Mouse (Mus musculus): ENCODE measurements around the gene 1700018F24Rik.
"Not testable (repeated sequence)": the region's sequence is repeated elsewhere in the genome, so short reads cannot be mapped to it uniquely, and the experiment has no call there.

The 1700018F24Rik gene

DNA sequence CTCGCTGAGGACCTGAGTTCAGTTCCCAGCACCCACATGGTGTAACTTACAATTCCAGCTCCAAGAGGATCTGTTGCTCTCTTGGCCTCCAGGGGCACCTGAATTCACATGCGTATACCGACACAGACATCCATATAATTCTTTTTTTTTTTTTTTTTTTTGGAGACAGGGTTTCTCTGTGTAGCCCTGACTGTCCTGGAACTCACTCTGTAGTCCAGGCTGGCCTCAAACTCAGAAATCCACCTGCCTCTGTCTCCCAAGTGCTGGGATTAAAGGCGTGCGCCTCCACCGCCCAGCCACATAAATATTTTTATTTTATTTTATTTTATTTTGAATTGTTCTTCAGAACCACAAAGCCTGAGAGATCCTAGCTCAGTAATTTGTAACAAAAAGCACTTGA, 40.4 kb downstream of the 1700018F24Rik start:
- DNase-seq: not testable (repeated sequence)

DNA sequence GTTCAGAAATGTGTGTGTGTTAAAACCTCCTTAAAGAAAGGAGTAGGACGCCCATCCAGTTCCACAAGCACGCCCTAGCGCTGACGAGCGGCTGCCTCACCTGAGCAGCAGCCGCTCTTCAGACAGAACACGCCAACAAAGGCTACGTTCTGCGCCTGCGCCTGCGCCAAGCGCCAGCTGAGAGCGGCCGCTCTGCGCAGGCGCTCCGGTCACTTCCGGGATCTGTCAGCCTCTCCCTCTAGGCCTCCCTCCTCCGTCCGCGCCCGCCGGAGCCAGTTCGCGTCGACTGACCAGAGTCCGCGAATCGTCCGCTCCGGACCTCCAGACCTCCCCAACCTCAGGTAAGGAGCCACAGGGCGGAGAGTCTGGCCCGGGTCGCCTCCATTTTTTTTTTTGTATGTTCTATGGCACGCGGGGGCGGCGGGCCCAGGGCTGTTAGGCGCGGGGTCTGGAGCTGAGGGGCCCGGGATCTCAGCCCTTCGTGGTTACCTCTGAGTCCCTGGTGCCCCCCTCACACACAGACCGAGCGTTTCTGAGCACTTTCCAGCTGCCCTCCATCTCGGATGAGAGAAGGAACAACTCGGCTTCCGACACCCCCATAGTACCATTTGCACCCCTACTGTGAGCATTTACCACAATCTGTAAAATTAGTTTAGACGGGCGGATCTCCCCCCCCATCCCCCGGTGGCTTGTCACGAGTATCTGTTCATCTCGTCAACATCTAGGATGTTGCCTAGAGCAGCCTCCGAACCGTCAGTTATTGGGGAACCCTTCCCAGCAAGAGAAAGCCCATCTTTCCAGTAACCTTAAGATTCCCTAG, 41.1 kb downstream of the 1700018F24Rik start, which contains the start of the genes Arpc1a and Kpna7:
TSS of gene Arpc1a (plus strand) at position 199 of the 820 bp plus-strand sequence.
TSS of gene Kpna7 (minus strand) at position 399 of the 820 bp plus-strand sequence.
- DNase-seq: peak; percentile 98

DNA sequence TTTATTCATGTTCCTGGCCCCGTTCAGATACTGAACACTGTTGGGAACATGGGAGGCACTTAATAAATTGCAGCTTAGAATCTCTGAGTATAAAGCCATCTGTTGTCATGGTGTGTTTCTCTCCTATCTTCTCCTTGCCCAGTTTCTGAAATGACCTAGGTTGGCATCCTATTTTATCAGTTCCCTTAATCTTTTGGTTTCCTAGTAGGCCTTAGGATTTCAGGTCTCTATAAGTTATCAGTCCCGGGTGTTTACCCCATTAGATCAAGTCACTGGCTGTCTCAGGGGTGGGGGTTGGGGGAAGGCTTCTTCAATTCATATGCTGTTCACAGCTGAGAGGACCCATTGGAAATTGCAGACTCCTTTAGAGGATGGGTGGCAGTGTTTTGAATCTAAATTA, 42.0 kb downstream of the 1700018F24Rik start:
- DNase-seq: no peak

GRCm38 (mm10) chr5:145088186-145088585, 45.4 kb downstream of the 1700018F24Rik start:
- DNase-seq: no peak

DNA sequence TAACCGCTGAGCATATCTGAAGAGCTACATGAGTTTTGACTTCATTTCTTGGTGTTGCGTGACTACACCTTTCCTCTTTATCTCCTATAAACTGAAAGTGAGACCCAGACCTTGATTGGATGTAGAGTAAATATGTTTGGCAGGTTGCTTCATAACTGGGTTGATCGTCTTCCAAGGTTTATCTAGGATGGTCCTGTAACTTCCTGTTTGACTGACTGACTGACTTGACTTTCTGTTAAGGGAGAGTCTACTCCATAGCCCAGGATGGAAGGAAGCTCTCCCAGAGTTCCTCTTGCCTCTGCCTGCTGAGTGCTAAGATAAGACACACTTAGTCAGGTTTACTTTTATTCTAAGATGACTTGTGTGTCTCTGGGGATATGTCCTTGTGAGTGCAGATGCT, 47.1 kb downstream of the 1700018F24Rik start:
- DNase-seq: no peak

Measured in kidney, postnatal 14 days (tissue).